Mouse (Mus musculus): ENCODE data around the gene Gabpa.

DNA sequence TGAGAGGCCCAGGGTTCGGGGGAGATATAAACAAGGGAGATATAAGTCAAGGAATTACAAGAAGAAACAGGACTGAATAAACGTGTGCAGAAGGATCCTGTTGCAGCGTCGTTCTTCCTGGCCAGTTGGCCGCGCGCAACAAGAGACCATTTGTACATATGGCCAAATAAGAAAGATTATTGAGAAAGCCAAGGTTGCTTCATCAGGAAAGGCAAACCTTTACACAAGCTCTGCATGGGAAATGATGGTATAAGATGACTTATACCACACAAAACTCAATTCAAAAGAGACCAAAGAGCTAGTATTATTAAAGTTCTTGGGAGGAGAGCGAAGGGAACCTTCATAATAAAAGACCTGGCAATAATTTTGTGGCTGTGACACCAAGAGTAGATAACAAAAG lies 49.8 kb downstream of the Gabpa start:
- TF ChIP-seq CTCF (IDR thresholded peaks at IDR 0.05) = no peak
- no peak for TF ChIP-seq POLR2A (IDR thresholded peaks at IDR 0.05; ENCODE audit: insufficient read depth, low read depth, low read length)
- no peak for TF ChIP-seq EP300 (IDR thresholded peaks at IDR 0.05; ENCODE audit: insufficient read depth, low read depth, low read length)
